Comparison of ENCODE assay signal across 8 mouse cellular contexts in the genomic region with DNA sequence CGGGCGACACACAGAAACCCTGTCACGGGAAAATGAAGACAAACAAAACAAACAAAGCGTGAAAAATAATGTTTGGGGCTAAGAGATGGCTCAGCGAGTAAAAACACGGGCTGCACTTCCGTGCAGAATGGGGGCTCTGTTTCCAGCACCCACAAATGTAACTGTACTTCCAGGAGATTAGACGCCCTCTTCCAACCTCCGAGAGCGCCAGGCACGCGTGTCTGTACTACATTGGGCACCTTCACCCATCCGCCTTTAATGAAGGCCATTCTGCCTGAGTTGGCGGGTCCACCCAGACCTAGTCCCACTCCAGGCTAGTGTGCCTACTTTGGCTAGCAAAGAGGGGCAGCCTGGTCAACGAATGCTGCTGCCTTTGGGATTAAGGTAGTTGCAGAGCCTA. TPM values are rescaled to one million over a fixed set of nuclear protein-coding genes. Genes with fewer than 3 reads are reported as not detected.
DNase-seq lines count a peak whose midpoint lies in the region; ATAC-seq and TF ChIP-seq lines count a peak whose summit lies in the region.

No protein-coding gene starts in this region.

- DNase-seq in heart, postnatal 14 days: no peak
- no peak for DNase-seq in ES-E14 (ENCODE audit: low read depth, low spot score)
- peak; percentile 14 for DNase-seq in liver, postnatal 0 days
- DNase-seq in layer of hippocampus, postnatal 10 days (ENCODE audit: low spot score in 2 of 2): no peak
- DNase-seq in frontal cortex, postnatal 10 days (ENCODE audit: low spot score in 2 of 2): no peak
- DNase-seq in right cerebral cortex, adult 2 months (ENCODE audit: low spot score in 2 of 2): no peak

- no peaks in the 10 kb centered on the region for H3K27me3 ChIP-seq in heart, embryonic 13.5 days (replicated peaks)
- H3K27me3 ChIP-seq in forebrain, embryonic 16.5 days (replicated peaks; ENCODE audit: control insufficient read depth, insufficient read depth, low read length): no peaks in the 10 kb centered on the region
- H3K27me3 ChIP-seq in liver, postnatal 0 days (ENCODE audit: insufficient read depth, low read length): no peaks in the 10 kb centered on the region

- TF ChIP-seq CTCF in liver, postnatal 0 days (IDR thresholded peaks at IDR 0.05; ENCODE audit: low read depth): no peak

- peaks cover 19% of the 10 kb centered on the region for H3K4me1 ChIP-seq in heart, embryonic 13.5 days
- no peaks in the 10 kb centered on the region; a peak in 1 of 4 replicates for H3K4me1 ChIP-seq in ES-E14 (ENCODE audit: control insufficient read depth in 2 of 2, insufficient read depth in 2 of 2, low read length in 2 of 2, poor library complexity in 1 of 2)
- peaks cover 14% of the 10 kb centered on the region for H3K4me1 ChIP-seq in forebrain, embryonic 16.5 days (replicated peaks; ENCODE audit: control insufficient read depth, insufficient read depth, low read length)
- peaks cover 18% of the 10 kb centered on the region for H3K4me1 ChIP-seq in liver, postnatal 0 days (ENCODE audit: insufficient read depth)

- 0 out of 2 replicates have a peak, but pooled peaks cover 2% of the 10 kb centered on the region for H3K36me3 ChIP-seq in heart, embryonic 13.5 days
- H3K36me3 ChIP-seq in ES-E14 (ENCODE audit: control insufficient read depth, insufficient read depth, low read length, poor library complexity, severe bottlenecking): peaks cover 4% of the 10 kb centered on the region; the same call in 1 of the 2 replicates
- no peaks in the 10 kb centered on the region for H3K36me3 ChIP-seq in forebrain, embryonic 16.5 days (ENCODE audit: control insufficient read depth, insufficient read depth)
- no peaks in the 10 kb centered on the region for H3K36me3 ChIP-seq in liver, postnatal 0 days (replicated peaks; ENCODE audit: insufficient read depth, low read length)

- no peak for TF ChIP-seq EP300 in liver, postnatal 0 days (IDR thresholded peaks at IDR 0.05; ENCODE audit: low read depth)

- intact Hi-C loops in heart, postnatal 14 days (cut with DNase I): loop anchor here (2.0 to 5.0 kb wide), 2 partner anchors 14 to 40 kb away; no protein-coding TSS in a partner anchor

- ATAC-seq in heart, embryonic 13.5 days (ENCODE audit: extremely low read depth, insufficient number of reproducible peaks, low FRiP score, low TSS enrichment): no peak
- ATAC-seq in forebrain, embryonic 16.5 days: no peak
- no peak for ATAC-seq in liver, postnatal 0 days

- H3K4me2 ChIP-seq in heart, embryonic 13.5 days: peak overlapping the region; percentile 77
- H3K4me2 ChIP-seq in forebrain, embryonic 16.5 days (ENCODE audit: low read length): peak overlapping the region; percentile 82
- H3K4me2 ChIP-seq in liver, postnatal 0 days (ENCODE audit: low read depth, low read length): peak overlapping the region; percentile 95

- H3K4me3 ChIP-seq in heart, embryonic 13.5 days: peak overlapping the region; percentile 98
- H3K4me3 ChIP-seq in ES-E14 (ENCODE audit: insufficient read depth in 1 of 2, low read depth in 1 of 2, low read length in 2 of 2, poor library complexity in 1 of 2, severe bottlenecking in 1 of 2): peak overlapping the region; percentile 95; a peak in 3 of 4 replicates
- H3K4me3 ChIP-seq in forebrain, embryonic 16.5 days (replicated peaks; ENCODE audit: low read length): peak overlapping the region; percentile 100
- peak overlapping the region; percentile 96 for H3K4me3 ChIP-seq in liver, postnatal 0 days (ENCODE audit: low read depth, low read length)

- 67% methylated on average over 15 of the region's 15 CpGs for WGBS in heart, embryonic 13.5 days
- WGBS in forebrain, embryonic 16.5 days: 73% methylated on average over 15 of the region's 15 CpGs
- 72% methylated on average over 15 of the region's 15 CpGs for WGBS in liver, postnatal 0 days (ENCODE audit: insufficient replicate concordance)

- H3K27ac ChIP-seq in heart, embryonic 13.5 days (replicated peaks): peak overlapping the region; percentile 99
- H3K27ac ChIP-seq in ES-E14 (ENCODE audit: insufficient read depth, low read depth, low read length, poor library complexity, severe bottlenecking): no peak overlapping the region
- H3K27ac ChIP-seq in forebrain, embryonic 16.5 days (ENCODE audit: low read length): peak overlapping the region; percentile 98
- H3K27ac ChIP-seq in liver, postnatal 0 days (ENCODE audit: low read depth): peak overlapping the region; percentile 99

- in situ Hi-C loops in ES-E14 (cut with MboI; ENCODE audit: low sequenced_read_pairs in 2 of 2, unreplicated experiment in 2 of 2): no loop called here

- H3K9me3 ChIP-seq in heart, embryonic 13.5 days: no peaks in the 10 kb centered on the region
- no peaks in the 10 kb centered on the region for H3K9me3 ChIP-seq in ES-E14 (ENCODE audit: control insufficient read depth, insufficient read depth, low read depth, low read length)
- no peaks in the 10 kb centered on the region for H3K9me3 ChIP-seq in forebrain, embryonic 16.5 days (ENCODE audit: control insufficient read depth, low read length)
- H3K9me3 ChIP-seq in liver, postnatal 0 days (ENCODE audit: low read length): no peaks in the 10 kb centered on the region

- H3K9ac ChIP-seq in heart, embryonic 13.5 days: peak overlapping the region; percentile 99
- H3K9ac ChIP-seq in ES-E14 (ENCODE audit: insufficient read depth, low read depth, low read length, poor library complexity, severe bottlenecking): peak overlapping the region; percentile 29; the same call in 1 of the 2 replicates
- H3K9ac ChIP-seq in forebrain, embryonic 16.5 days (replicated peaks; ENCODE audit: low read depth, low read length): peak overlapping the region; percentile 99
- peak overlapping the region; percentile 98 for H3K9ac ChIP-seq in liver, postnatal 0 days (replicated peaks)

TF ChIP-seq in ES-E14, 5 proteins besides CTCF, POLR2A, EP300 and RAD21:
- no peak for TF ChIP-seq HCFC1 (IDR thresholded peaks at IDR 0.05; ENCODE audit: borderline replicate concordance, insufficient read depth, low read length)
- TF ChIP-seq ZC3H11A (IDR thresholded peaks at IDR 0.05; ENCODE audit: borderline replicate concordance, low read depth, low read length): no peak
- no peak for TF ChIP-seq ZNF384 (IDR thresholded peaks at IDR 0.05; ENCODE audit: low read depth, low read length)
- TF ChIP-seq CHD2 (IDR thresholded peaks at IDR 0.05; ENCODE audit: low read depth, low read length): no peak
- no peak for TF ChIP-seq MAFK (IDR thresholded peaks at IDR 0.05; ENCODE audit: insufficient read depth, low read depth, low read length)

RNA-seq across cellular contexts. Expression of gene Dennd6b, which starts 0.8 kb away (rescaled TPM):
- 17.4 and 17.9 TPM in 2 replicates for polyA plus RNA-seq in heart, embryonic 13.5 days (2015; fragmentation: Nextera tagmentation; extraction: Ambion mirVana)
- total RNA-seq in heart, postnatal 14 days (2021): 10 to 100 TPM in 1 of 2 experiments, 1 to 10 TPM in 1; 9.7 to 10.1 TPM
- 14.4 and 24.7 TPM in 2 replicates for total RNA-seq in ES-E14 (2012; rRNA removed)
- polyA plus RNA-seq in forebrain, embryonic 16.5 days (2015; fragmentation: Nextera tagmentation; extraction: Ambion mirVana): 60.7 and 83.2 TPM in 2 replicates
- 2.6 and 2.7 TPM in 2 replicates for polyA plus RNA-seq in liver, postnatal 0 days (2015; fragmentation: Nextera tagmentation; extraction: Ambion mirVana)
- total RNA-seq in layer of hippocampus, postnatal 10 days (2021): 10 to 100 TPM; 33.1 to 37.5 TPM

RNA-seq across cellular contexts. Expression of gene Ppp6r2, which starts 14.3 kb away (rescaled TPM):
- 20.5 and 20.8 TPM in 2 replicates for polyA plus RNA-seq in heart, embryonic 13.5 days (2015; fragmentation: Nextera tagmentation; extraction: Ambion mirVana)
- 10 to 100 TPM; 57.8 to 61.2 TPM for total RNA-seq in heart, postnatal 14 days (2021)
- total RNA-seq in ES-E14 (2012; rRNA removed): 8.6 and 9.2 TPM in 2 replicates
- polyA plus RNA-seq in forebrain, embryonic 16.5 days (2015; fragmentation: Nextera tagmentation; extraction: Ambion mirVana): 77.8 and 90.8 TPM in 2 replicates
- 13.9 and 18.1 TPM in 2 replicates for polyA plus RNA-seq in liver, postnatal 0 days (2015; fragmentation: Nextera tagmentation; extraction: Ambion mirVana)
- total RNA-seq in layer of hippocampus, postnatal 10 days (2021): 100 to 1,000 TPM; 159 to 174 TPM

RNA-seq across cellular contexts. Expression of gene Plxnb2, which starts 16.5 kb away (rescaled TPM):
- 84.6 and 99.0 TPM in 2 replicates for polyA plus RNA-seq in heart, embryonic 13.5 days (2015; fragmentation: Nextera tagmentation; extraction: Ambion mirVana)
- 100 to 1,000 TPM in 1 of 2 experiments, 10 to 100 TPM in 1; 98.2 to 101 TPM for total RNA-seq in heart, postnatal 14 days (2021)
- total RNA-seq in ES-E14 (2012; rRNA removed): 116 and 178 TPM in 2 replicates
- 112 and 126 TPM in 2 replicates for polyA plus RNA-seq in forebrain, embryonic 16.5 days (2015; fragmentation: Nextera tagmentation; extraction: Ambion mirVana)
- 27.2 and 29.7 TPM in 2 replicates for polyA plus RNA-seq in liver, postnatal 0 days (2015; fragmentation: Nextera tagmentation; extraction: Ambion mirVana)
- 10 to 100 TPM; 65.4 to 78.2 TPM for total RNA-seq in layer of hippocampus, postnatal 10 days (2021)

RNA-seq across cellular contexts. Expression of gene Mapk11, which starts 47.6 kb away (rescaled TPM):
- 3.8 and 4.0 TPM in 2 replicates for polyA plus RNA-seq in heart, embryonic 13.5 days (2015; fragmentation: Nextera tagmentation; extraction: Ambion mirVana)
- 1 to 10 TPM; 2.3 to 3.7 TPM for total RNA-seq in heart, postnatal 14 days (2021)
- total RNA-seq in ES-E14 (2012; rRNA removed): 6.6 and 12.7 TPM in 2 replicates
- 39.1 and 46.8 TPM in 2 replicates for polyA plus RNA-seq in forebrain, embryonic 16.5 days (2015; fragmentation: Nextera tagmentation; extraction: Ambion mirVana)
- polyA plus RNA-seq in liver, postnatal 0 days (2015; fragmentation: Nextera tagmentation; extraction: Ambion mirVana): 0.66 and 0.81 TPM in 2 replicates
- 10 to 100 TPM; 18.4 to 25.3 TPM for total RNA-seq in layer of hippocampus, postnatal 10 days (2021)

RNA-seq across cellular contexts. Expression of gene Mapk12, which starts 56.6 kb away (rescaled TPM):
- polyA plus RNA-seq in heart, embryonic 13.5 days (2015; fragmentation: Nextera tagmentation; extraction: Ambion mirVana): 19.0 and 20.4 TPM in 2 replicates
- 10 to 100 TPM; 16.8 to 18.7 TPM for total RNA-seq in heart, postnatal 14 days (2021)
- 8.1 and 10.6 TPM in 2 replicates for total RNA-seq in ES-E14 (2012; rRNA removed)
- polyA plus RNA-seq in forebrain, embryonic 16.5 days (2015; fragmentation: Nextera tagmentation; extraction: Ambion mirVana): 4.1 and 5.7 TPM in 2 replicates
- polyA plus RNA-seq in liver, postnatal 0 days (2015; fragmentation: Nextera tagmentation; extraction: Ambion mirVana): 2.1 and 2.4 TPM in 2 replicates
- total RNA-seq in layer of hippocampus, postnatal 10 days (2021): 1 to 10 TPM; 4.0 to 5.5 TPM

Comparison
In these comparisons a context has a peak if more than half of its experiments do, and no peak if none do; other contexts are left out.
1. H3K9ac ChIP-seq: peak in every context shown above with its lines; median percentile 99 in heart, embryonic 13.5 days; 99 in forebrain, embryonic 16.5 days; 98 in liver, postnatal 0 days; 29 in ES-E14.